Mouse (Mus musculus) liver, embryonic 14.5 days (tissue): ENCODE measurements around the gene Trpv6. TPM values are rescaled to one million over a fixed set of nuclear protein-coding genes. Genes with fewer than 3 reads are reported as not detected.

Experiments used
- ATAC-seq: fragments of 200-750 bp; cut with Nextera tagmentation; 2 replicates; pipeline ENCODE4 v1.8.0; 2017; ENCODE audit warnings: moderate number of reproducible peaks, mild to moderate bottlenecking, moderate library complexity; ENCODE audit not compliant: insufficient read depth
- DNase-seq, 3 experiments: peaks; one replicate each; pipeline ENCODE4 v3.0.0-alpha.2; 2012 to 2013; ENCODE audit warnings: low read depth in 3 of 3, low spot score in 3 of 3
- H3K27ac ChIP-seq: fragments of 300-500 bp; sonication (generic); 2 replicates; pipeline ENCODE4 v1.5.1; 2014; ENCODE audit warnings: moderate library complexity, mild to moderate bottlenecking, control low read depth, inconsistent platforms
- H3K27me3 ChIP-seq: fragments of 300-500 bp; sonication (generic); 2 replicates; pipeline ENCODE4 v1.6.1; 2014; ENCODE audit warnings: mild to moderate bottlenecking, low read length, moderate library complexity; ENCODE audit not compliant: control insufficient read depth, insufficient read depth
- H3K36me3 ChIP-seq: fragments of 300-500 bp; sonication (generic); replicated peaks from 2 replicates; pipeline ENCODE4 v1.6.1; 2014; ENCODE audit warnings: low read depth; ENCODE audit not compliant: control insufficient read depth, insufficient read depth
- H3K4me1 ChIP-seq, 2 experiments: fragments of 200-500 bp in 1 of 2; fragments of 300-500 bp in 1 of 2; sonication (generic) in 1 of 2; replicated peaks; 2 replicates each; pipeline ENCODE4 v1.6.1; 2012 to 2014; ENCODE audit warnings: antibody characterized with exemption in 1 of 2, inconsistent platforms in 1 of 2, low read length in 1 of 2; ENCODE audit not compliant: control insufficient read depth in 2 of 2, insufficient read depth in 2 of 2
- H3K4me2 ChIP-seq: fragments of 300-500 bp; sonication (generic); 2 replicates; pipeline ENCODE4 v1.6.1; 2014; ENCODE audit warnings: low read depth, mild to moderate bottlenecking, control low read depth, moderate library complexity
- H3K4me3 ChIP-seq, 2 experiments: fragments of 200-500 bp in 1 of 2; fragments of 300-500 bp in 1 of 2; sonication (generic) in 1 of 2; 2 replicates each; pipeline ENCODE4 v1.5.1; 2012 to 2014; ENCODE audit warnings: low read depth in 2 of 2, low read length in 2 of 2, mild to moderate bottlenecking in 2 of 2, control low read depth in 1 of 2, inconsistent platforms in 1 of 2, moderate library complexity in 1 of 2; ENCODE audit not compliant: insufficient read depth in 1 of 2
- H3K9ac ChIP-seq: fragments of 300-500 bp; sonication (generic); replicated peaks from 2 replicates; pipeline ENCODE4 v1.6.1; 2014; ENCODE audit warnings: mild to moderate bottlenecking, control low read depth, moderate library complexity
- H3K9me3 ChIP-seq: fragments of 300-500 bp; sonication (generic); 2 replicates; pipeline ENCODE4 v1.6.1; 2016; ENCODE audit warnings: low read length, mixed read lengths; ENCODE audit not compliant: control insufficient read depth
- CTCF ChIP-seq: IDR thresholded peaks from 2 replicates; pipeline ENCODE4 v1.5.1; 2016; ENCODE audit warnings: antibody characterized with exemption, low read depth, control low read depth
- EP300 ChIP-seq: IDR thresholded peaks from 2 replicates; pipeline ENCODE4 v1.6.1; 2016; ENCODE audit warnings: antibody characterized with exemption, low read depth
- WGBS: fragments of 180-500 bp; shearing (Covaris S2); extraction: QIAGEN DNeasy Blood & Tissue Kit; methylation state at CpG from one replicate; pipeline ENCODE4 v1.1.7; 2014; ENCODE audit not compliant: insufficient replicate concordance; 5-methylcytosine and 5-hydroxymethylcytosine counted together
- polyA plus RNA-seq, 2 experiments: library from polyadenylated mRNA; depleted of rRNA in 1 of 2; stranded (reverse) in 1 of 2; unstranded in 1 of 2; fragments of >200 nt; fragmentation: Nextera tagmentation in 1 of 2; extraction: Ambion mirVana in 1 of 2; gene quantifications; 2 replicates each; pipeline versions ENCODE4 v1.2.1 to v1.2.3; 2012 to 2014

Gene Trpv6
- polyA plus RNA-seq, 2 experiments, result 0.03 TPM; not detected in 1

DNA sequence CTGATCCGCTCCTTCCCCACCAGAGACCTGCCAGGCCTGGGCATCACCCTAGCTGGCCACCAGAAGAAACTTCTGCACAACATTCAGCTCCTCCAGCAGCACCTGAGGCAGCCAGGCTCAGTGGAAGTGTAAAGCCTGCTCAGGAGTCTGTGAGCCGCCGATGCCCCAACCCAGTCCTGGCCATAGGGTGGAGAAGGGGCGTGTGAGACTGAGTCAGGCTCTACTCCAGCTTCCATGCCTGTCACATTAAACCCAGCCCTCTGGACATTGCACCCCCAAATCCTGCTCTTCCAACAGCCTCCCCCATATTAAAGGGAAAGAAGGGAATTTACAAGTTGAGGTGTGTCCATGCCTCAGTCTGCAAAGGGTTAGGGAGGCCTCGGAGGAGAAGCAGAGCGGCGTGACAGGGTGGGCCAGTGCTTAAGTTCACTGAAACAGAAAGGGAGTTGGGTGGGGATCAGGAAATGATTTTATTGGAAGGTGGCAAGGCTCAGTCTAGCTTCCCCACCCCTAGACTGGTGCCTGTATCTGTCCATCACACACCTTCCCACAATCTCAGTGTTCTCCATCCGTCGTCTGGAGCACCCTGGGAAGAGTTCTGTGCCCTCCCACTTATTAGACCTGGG lies 15.9 kb downstream of the Trpv6 start:
- H3K36me3 ChIP-seq, result no peaks in the 10 kb centered on the region
- 77% methylated on average over 9 of the region's 9 CpGs for WGBS
- no peaks in the 10 kb centered on the region for H3K4me1 ChIP-seq
- H3K9ac ChIP-seq, result no peak overlapping the region
- TF ChIP-seq CTCF (no peak), EP300 (no peak)
- no peak overlapping the region for H3K4me3 ChIP-seq
- no peaks in the 10 kb centered on the region for H3K9me3 ChIP-seq
- H3K27me3 ChIP-seq, result no peaks in the 10 kb centered on the region
- no peak for ATAC-seq
- no peak for DNase-seq
- H3K27ac ChIP-seq, result no peak overlapping the region
- H3K4me2 ChIP-seq, result no peak overlapping the region

DNA sequence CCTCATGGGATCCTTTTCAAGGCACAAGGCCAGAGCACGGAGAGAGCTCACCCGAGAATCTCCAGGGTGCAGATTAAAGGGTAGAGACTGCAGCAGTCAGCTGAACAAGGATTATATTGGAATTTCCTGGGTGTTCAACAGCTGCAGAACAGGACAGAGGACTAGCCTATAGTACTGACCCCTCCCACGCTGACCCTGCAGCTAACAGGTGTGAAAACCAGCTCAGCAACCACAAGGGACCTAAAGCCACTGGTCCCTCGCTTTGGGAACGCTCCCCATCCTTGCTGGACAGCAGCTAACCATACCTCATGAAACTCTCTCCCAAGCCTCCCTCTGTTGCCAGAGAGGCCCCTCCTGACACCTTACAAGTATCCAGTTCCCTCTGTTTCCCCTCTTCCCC lies 28.6 kb downstream of the Trpv6 start:
- no peak overlapping the region for H3K4me2 ChIP-seq
- H3K27ac ChIP-seq, result no peak overlapping the region
- H3K4me3 ChIP-seq, result no peak overlapping the region
- no peaks in the 10 kb centered on the region for H3K9me3 ChIP-seq
- no peaks in the 10 kb centered on the region for H3K4me1 ChIP-seq
- ATAC-seq, result no peak
- H3K36me3 ChIP-seq, result no peaks in the 10 kb centered on the region
- no peaks in the 10 kb centered on the region; the same call in 1 of the 2 replicates for H3K27me3 ChIP-seq
- TF ChIP-seq EP300 (no peak), CTCF (no peak)
- 55% methylated on average over 5 of the region's 5 CpGs for whole genome bisulfite sequencing
- H3K9ac ChIP-seq, result no peak overlapping the region
- DNase-seq, result no peak

DNA sequence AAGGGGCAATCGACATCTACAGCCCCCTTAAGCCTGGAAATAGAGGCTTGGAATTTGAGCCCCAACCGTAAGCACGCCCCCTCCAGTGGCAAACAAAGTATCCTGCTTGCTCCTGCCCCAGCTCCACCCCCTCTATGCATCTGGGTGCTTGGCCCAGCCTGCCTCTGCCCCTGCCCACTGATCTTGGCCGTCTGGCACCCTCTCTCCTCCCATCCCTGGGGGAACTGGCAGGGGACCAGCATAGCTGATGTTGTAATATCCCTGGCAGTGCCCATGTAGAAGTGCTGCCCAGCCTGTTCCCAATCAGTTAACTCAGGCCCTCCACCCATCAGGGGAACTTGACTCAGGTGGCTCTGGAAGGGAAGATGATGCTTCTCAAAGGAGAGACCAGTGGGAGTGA lies 30.0 kb downstream of the Trpv6 start:
- no peak overlapping the region for H3K4me2 ChIP-seq
- DNase-seq (no peak), ATAC-seq (no peak)
- WGBS, result 12% methylated on average over 4 of the region's 4 CpGs
- no peak overlapping the region for H3K27ac ChIP-seq
- no peak for TF ChIP-seq CTCF
- TF ChIP-seq EP300, result no peak
- no peaks in the 10 kb centered on the region for H3K9me3 ChIP-seq
- no peaks in the 10 kb centered on the region for H3K4me1 ChIP-seq
- H3K36me3 ChIP-seq, result no peaks in the 10 kb centered on the region
- H3K9ac ChIP-seq, result no peak overlapping the region
- no peaks in the 10 kb centered on the region; the same call in 1 of the 2 replicates for H3K27me3 ChIP-seq
- H3K4me3 ChIP-seq, result no peak overlapping the region

DNA sequence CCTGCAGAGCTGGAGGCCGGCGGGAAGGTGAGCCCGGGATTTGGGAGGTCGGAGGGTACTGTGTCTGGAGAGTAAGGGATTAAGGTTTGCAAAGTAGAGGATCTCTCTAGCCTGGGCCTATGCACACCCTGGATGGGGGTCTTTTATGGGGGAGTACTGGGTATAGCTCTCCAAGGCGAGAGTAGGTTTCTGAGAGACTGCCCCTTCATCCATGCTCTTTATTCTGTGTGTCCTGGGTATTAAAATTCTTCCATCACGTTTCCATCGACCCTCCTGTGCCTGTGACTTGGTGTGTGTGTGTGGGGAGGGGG lies 30.5 kb downstream of the Trpv6 start:
- Histone ChIP-seq H3K4me3 (peak overlapping the region; percentile 60 to 64; a peak in 3 of 4 replicates), H3K27me3 (no peaks in the 10 kb centered on the region; the same call in 1 of the 2 replicates), H3K4me1 (no peaks in the 10 kb centered on the region), H3K4me2 (peak overlapping the region; percentile 74), H3K27ac (no peak overlapping the region), H3K9me3 (no peaks in the 10 kb centered on the region), H3K9ac (peak overlapping the region; percentile 23; the same call in 1 of the 2 replicates), H3K36me3 (no peaks in the 10 kb centered on the region)
- DNase-seq, result no peak
- 0 out of 2 replicates have a peak, but pooled peaks have one; percentile 2 for ATAC-seq
- 7% methylated on average over 7 of the region's 7 CpGs for WGBS
- TF ChIP-seq EP300 (no peak), CTCF (no peak)

DNA sequence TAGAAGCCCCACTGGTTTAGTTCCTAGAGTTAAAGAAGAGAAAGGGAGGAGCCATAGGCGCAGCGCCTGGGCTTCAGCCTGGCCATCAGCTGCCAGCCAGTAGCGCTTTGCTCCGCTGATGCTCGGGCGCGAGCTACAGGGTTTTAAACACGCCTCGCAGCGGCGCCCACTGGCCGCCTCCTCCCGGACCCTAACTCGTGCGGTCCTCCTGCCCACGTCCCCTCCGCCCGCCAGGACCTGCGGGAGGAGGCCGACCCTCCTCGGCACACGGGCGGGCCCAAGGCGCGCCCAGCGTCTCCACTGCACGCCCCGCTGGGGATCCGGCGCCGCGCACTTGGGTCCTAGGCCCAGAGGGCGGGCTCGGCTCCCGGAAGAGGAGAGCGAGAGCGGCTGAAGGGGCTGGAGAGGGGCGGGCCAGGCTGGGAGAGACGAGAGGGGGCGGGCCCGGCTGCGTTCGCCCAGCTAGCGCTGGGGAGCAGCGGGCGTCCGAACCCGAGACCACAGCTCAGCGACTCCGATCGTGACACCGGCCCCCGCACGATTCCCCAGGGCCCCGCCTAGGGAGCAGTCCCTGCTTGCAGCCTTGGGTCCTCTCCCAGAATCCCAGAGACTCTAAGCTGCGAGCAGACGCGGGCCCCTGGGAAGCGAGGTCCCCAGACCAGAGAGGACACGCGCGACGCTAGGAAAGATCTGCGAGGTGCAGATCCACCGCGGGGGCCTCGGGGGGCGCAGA lies 31.0 kb downstream of the Trpv6 start, which contains the start of gene Ephb6:
Ephb6 (plus strand) TSS at position 422 of the 733 bp plus-strand sequence.
- H3K4me3 ChIP-seq, result peak within 1 kb of the TSS; percentile 60 to 64
- no peaks in the 10 kb centered on the region for H3K36me3 ChIP-seq
- peak; percentile 90 for ATAC-seq
- TF ChIP-seq EP300, result no peak
- TF ChIP-seq CTCF, result no peak
- under 1% methylated on average over 60 of the region's 68 CpGs for WGBS
- no peaks in the 10 kb centered on the region for H3K9me3 ChIP-seq
- no peak within 1 kb of the TSS for H3K27ac ChIP-seq
- H3K27me3 ChIP-seq, result no peaks in the 10 kb centered on the region; the same call in 1 of the 2 replicates
- H3K9ac ChIP-seq, result peak within 1 kb of the TSS; percentile 43
- no peaks in the 10 kb centered on the region for H3K4me1 ChIP-seq
- H3K4me2 ChIP-seq, result peak within 1 kb of the TSS; percentile 74
- DNase-seq, result peak in 2 of 3 experiments; percentile 26 to 32
